Mouse (Mus musculus) lung, embryonic 15.5 days (tissue): ENCODE data around the gene Slco6c1. TPM values are rescaled to one million over a fixed set of nuclear protein-coding genes. Genes with fewer than 3 reads are reported as not detected.

Experiments used
- ATAC-seq: fragments of 200-750 bp; cut with Nextera tagmentation; 2 replicates; pipeline ENCODE4 v1.8.0; 2017; ENCODE audit warnings: moderate number of reproducible peaks, borderline replicate concordance; ENCODE audit not compliant: low FRiP score, low TSS enrichment; ENCODE audit errors: extremely low read depth
- H3K27ac ChIP-seq: fragments of 300-500 bp; sonication (generic); 2 replicates; pipeline ENCODE4 v1.5.1; 2015; ENCODE audit warnings: moderate library complexity, mild to moderate bottlenecking, inconsistent platforms
- H3K27me3 ChIP-seq: fragments of 300-500 bp; sonication (generic); 2 replicates; pipeline ENCODE4 v1.6.1; 2015; ENCODE audit warnings: inconsistent platforms
- H3K36me3 ChIP-seq: fragments of 300-500 bp; sonication (generic); 2 replicates; pipeline ENCODE4 v1.6.1; 2015; ENCODE audit warnings: inconsistent platforms
- H3K4me1 ChIP-seq: fragments of 300-500 bp; sonication (generic); 2 replicates; pipeline ENCODE4 v1.6.1; 2015; ENCODE audit warnings: inconsistent platforms
- H3K4me2 ChIP-seq: fragments of 300-500 bp; sonication (generic); 2 replicates; pipeline ENCODE4 v1.6.1; 2015; ENCODE audit warnings: inconsistent platforms, mild to moderate bottlenecking, moderate library complexity
- H3K4me3 ChIP-seq: fragments of 300-500 bp; sonication (generic); 2 replicates; pipeline ENCODE4 v1.5.1; 2015; ENCODE audit warnings: mild to moderate bottlenecking, inconsistent platforms
- H3K9ac ChIP-seq: fragments of 300-500 bp; sonication (generic); 2 replicates; pipeline ENCODE4 v1.6.1; 2015; ENCODE audit warnings: inconsistent platforms
- H3K9me3 ChIP-seq: fragments of 300-500 bp; sonication (generic); 2 replicates; pipeline ENCODE4 v1.6.1; 2016; ENCODE audit warnings: inconsistent platforms
- WGBS: fragments of 180-500 bp; shearing (Covaris S2); methylation state at CpG from one replicate; pipeline ENCODE4 v1.1.7; 2015; 5-methylcytosine and 5-hydroxymethylcytosine counted together
- polyA plus RNA-seq: library from polyadenylated mRNA; unstranded; fragments of >200 nt; fragmentation: Nextera tagmentation; extraction: Ambion mirVana; gene quantifications from 2 replicates; pipeline ENCODE4 v1.2.1, GENCODE M21; 2015

Slco6c1 gene
- polyA plus RNA-seq = not detected in 2 replicates

DNA sequence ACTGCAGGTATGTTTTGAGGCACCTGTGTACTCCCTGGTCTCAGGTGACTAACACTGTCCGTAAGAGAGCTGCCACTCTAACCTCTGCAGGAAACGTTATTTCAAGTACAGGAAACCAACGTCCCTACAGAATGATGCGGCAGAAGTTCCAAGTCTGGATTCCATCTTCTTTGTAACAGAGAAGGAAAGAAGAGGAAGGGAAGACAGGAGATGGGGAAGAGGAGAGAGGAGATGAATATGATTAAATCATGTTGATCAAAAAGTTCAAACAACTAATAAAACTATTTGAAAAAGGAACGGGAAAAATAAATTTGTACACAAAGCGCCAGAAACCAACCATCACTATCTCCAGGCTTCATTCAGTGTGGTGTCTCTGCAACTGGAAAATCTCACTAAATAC, at the start of gene Slco6c1:
TSS of gene Slco6c1 (minus strand) at position 101 of the 400 bp plus-strand sequence.
- Histone ChIP-seq H3K9me3 (no peaks in the 10 kb centered on the region), H3K4me3 (no peak within 1 kb of the TSS), H3K27me3 (no peaks in the 10 kb centered on the region), H3K4me1 (no peaks in the 10 kb centered on the region), H3K27ac (no peak within 1 kb of the TSS), H3K4me2 (no peak within 1 kb of the TSS), H3K36me3 (no peaks in the 10 kb centered on the region), H3K9ac (no peak within 1 kb of the TSS)
- 87% methylated on average over 6 of the region's 6 CpGs for WGBS
- ATAC-seq = no peak

DNA sequence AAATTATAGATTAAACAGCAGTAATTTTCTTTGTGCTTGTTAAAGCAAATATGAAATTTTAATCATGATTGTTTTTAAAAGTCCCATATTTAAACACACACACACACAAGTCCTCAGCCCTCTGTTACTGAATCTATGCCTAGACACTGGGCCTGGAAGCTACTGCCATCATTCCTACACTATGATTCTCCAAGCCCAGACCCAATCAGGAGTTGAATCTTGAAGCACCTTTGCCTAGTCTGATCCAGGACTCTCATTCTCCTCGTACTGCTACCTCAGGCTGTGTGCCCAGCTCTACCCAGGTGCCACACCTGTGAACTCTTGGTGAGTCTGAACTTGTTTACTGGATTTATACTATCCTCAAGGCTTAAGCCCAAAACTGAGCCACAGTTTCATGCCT, 89.1 kb downstream of the Slco6c1 start:
- H3K27me3 ChIP-seq = no peaks in the 10 kb centered on the region
- 37% methylated on average over 1 of the region's 1 CpGs for WGBS
- no peaks in the 10 kb centered on the region for H3K9me3 ChIP-seq
- no peak overlapping the region for H3K9ac ChIP-seq
- no peak overlapping the region for H3K4me2 ChIP-seq
- H3K36me3 ChIP-seq = no peaks in the 10 kb centered on the region
- H3K4me3 ChIP-seq = no peak overlapping the region
- no peaks in the 10 kb centered on the region for H3K4me1 ChIP-seq
- H3K27ac ChIP-seq = no peak overlapping the region
- ATAC-seq = no peak

DNA sequence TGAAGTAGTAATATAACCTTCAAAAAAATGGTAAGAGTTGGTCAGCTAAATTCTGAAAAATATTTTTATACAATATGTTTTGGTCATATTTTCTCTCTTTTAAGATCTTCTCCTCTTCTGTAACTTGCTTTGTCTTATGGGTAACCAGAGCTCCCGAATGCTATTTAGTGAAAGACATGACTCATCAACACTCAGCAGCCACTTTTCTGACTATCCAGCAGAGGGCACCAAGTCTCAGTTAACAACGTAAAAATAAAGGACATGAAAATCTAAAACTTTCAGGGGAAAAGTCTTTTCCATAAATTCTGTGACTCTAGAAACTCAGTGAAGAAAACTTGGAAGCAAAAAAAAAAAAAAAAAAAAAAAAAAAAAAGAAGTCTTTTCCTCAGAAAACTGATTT, 89.6 kb downstream of the Slco6c1 start:
- Histone ChIP-seq H3K36me3 (no peaks in the 10 kb centered on the region), H3K27ac (no peak overlapping the region), H3K9me3 (no peaks in the 10 kb centered on the region), H3K4me3 (no peak overlapping the region), H3K4me1 (no peaks in the 10 kb centered on the region), H3K27me3 (no peaks in the 10 kb centered on the region), H3K9ac (no peak overlapping the region), H3K4me2 (no peak overlapping the region)
- WGBS = 8% methylated on average over 2 of the region's 2 CpGs
- no peak for ATAC-seq

DNA sequence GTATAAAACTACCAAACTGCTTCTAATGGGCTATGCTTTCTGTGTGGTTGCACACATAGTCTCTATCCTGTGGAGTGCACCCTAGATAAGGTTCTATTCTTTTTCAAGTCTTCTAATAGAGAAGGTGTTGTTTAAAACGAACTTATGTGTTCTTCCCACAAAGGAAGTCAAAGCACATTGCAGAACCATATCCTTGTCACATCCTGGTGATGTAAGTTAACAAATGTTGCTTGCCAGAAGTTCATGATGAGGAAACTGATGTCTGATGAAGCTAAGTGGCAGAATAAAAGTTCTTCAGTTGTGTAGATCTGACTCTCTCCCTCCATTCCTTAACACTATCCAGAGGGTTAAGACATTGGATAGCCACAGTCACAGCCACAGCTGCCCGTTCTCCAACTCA, 90.1 kb downstream of the Slco6c1 start:
- H3K27me3 ChIP-seq = no peaks in the 10 kb centered on the region
- H3K9me3 ChIP-seq = no peaks in the 10 kb centered on the region
- H3K36me3 ChIP-seq = no peaks in the 10 kb centered on the region
- H3K4me2 ChIP-seq = no peak overlapping the region
- 55% methylated on average over 2 of the region's 2 CpGs for WGBS
- ATAC-seq = no peak
- no peak overlapping the region for H3K9ac ChIP-seq
- H3K4me1 ChIP-seq = no peaks in the 10 kb centered on the region
- no peak overlapping the region for H3K27ac ChIP-seq
- no peak overlapping the region for H3K4me3 ChIP-seq

DNA sequence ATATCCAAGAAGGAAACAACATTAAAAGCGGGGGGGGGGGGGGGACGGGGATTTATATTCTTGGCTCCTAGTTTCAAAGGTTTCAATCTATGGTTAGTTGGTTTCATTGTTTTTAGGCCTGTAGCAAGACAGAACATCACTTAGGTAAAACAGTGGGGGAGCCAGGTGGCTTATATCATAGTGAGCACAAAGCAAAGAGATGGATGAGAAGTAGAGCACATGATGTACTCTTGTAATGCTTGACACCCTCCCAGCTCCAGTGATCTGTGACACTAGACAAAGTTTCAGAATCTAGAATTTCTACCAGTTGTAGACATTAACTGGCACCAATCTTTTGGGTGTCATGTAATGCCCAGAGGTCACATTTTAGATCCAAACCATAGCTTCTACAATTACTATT, 106.7 kb downstream of the Slco6c1 start:
- no peak overlapping the region for H3K4me2 ChIP-seq
- no peak overlapping the region for H3K27ac ChIP-seq
- no peak for ATAC-seq
- H3K9me3 ChIP-seq = no peaks in the 10 kb centered on the region
- H3K27me3 ChIP-seq = no peaks in the 10 kb centered on the region
- no peaks in the 10 kb centered on the region for H3K36me3 ChIP-seq
- no peak overlapping the region for H3K9ac ChIP-seq
- no peak overlapping the region for H3K4me3 ChIP-seq
- WGBS = 59% methylated on average over 2 of the region's 2 CpGs
- H3K4me1 ChIP-seq = no peaks in the 10 kb centered on the region

DNA sequence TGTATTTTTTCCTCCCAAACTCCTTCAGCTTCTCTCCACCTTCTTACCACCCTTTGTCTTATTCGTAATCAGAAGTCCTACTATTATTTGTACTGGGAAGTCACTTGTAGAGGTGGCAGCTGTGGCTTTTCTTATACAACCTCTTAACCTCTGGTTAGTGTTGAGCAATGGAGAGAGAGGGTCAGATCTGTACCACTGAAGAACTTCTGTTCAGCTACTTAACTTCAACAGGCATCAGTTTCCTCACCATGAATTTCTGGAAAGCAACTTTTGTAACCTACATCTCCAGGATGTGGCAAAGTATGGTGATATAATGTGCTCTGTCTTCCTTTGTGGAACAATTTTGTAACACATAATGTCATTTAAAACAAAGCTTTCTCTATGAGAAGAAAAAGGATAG, 108.7 kb downstream of the Slco6c1 start:
- no peak for ATAC-seq
- no peaks in the 10 kb centered on the region for H3K4me1 ChIP-seq
- no peaks in the 10 kb centered on the region for H3K27me3 ChIP-seq
- 40% methylated on average over 1 of the region's 1 CpGs for WGBS
- H3K9me3 ChIP-seq = no peaks in the 10 kb centered on the region
- H3K4me2 ChIP-seq = no peak overlapping the region
- H3K4me3 ChIP-seq = no peak overlapping the region
- H3K27ac ChIP-seq = no peak overlapping the region
- H3K36me3 ChIP-seq = no peaks in the 10 kb centered on the region
- H3K9ac ChIP-seq = no peak overlapping the region

DNA sequence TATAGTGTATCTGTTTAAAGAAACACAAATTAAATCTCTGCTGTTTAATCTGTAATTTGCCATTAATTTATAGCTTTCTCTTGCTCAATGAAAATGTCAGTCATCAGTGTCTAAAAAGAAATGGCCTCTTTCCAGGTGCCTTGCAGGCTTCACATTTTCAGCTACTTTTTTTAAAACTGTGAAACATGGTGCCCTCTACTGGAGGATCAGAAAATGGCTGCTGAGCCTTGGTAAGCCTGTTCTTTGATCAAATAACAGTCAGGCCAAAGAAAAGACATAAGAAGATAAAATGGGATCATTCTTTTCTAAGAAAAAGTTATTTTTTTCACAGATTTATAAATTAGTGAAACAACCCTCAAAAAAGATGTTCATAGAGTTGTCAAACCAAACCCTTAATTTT, 109.1 kb downstream of the Slco6c1 start:
- ATAC-seq = no peak
- no peaks in the 10 kb centered on the region for H3K36me3 ChIP-seq
- no peak overlapping the region for H3K4me3 ChIP-seq
- no peaks in the 10 kb centered on the region for H3K9me3 ChIP-seq
- H3K27me3 ChIP-seq = no peaks in the 10 kb centered on the region
- no peak overlapping the region for H3K4me2 ChIP-seq
- no peaks in the 10 kb centered on the region for H3K4me1 ChIP-seq
- H3K27ac ChIP-seq = no peak overlapping the region
- H3K9ac ChIP-seq = no peak overlapping the region
